Mouse (Mus musculus): ENCODE results near the gene Gsta2. TPM values are rescaled to one million over a fixed set of nuclear protein-coding genes. Genes with fewer than 3 reads are reported as not detected.
"Not testable (repeated sequence)": the region's sequence is repeated elsewhere in the genome, so short reads cannot be mapped to it uniquely, and the experiment has no call there.

Gene Gsta2
- polyA plus RNA-seq, 1 experiment from 2014 or later = 1.2 TPM

GRCm38 (mm10) chr9:78289063-78289462, 66.5 kb downstream of the Gsta2 start:
- H3K27ac ChIP-seq (ENCODE audit: low read length); H3K4me1 ChIP-seq (ENCODE audit: control insufficient read depth, insufficient read depth, low read length); H3K36me3 ChIP-seq (ENCODE audit: control insufficient read depth, insufficient read depth, low read length); H3K9me3 ChIP-seq (ENCODE audit: control insufficient read depth, low read depth, low read length); H3K9ac ChIP-seq (replicated peaks; ENCODE audit: low read depth, low read length); H3K4me3 ChIP-seq (ENCODE audit: low read depth, low read length); H3K4me2 ChIP-seq (replicated peaks; ENCODE audit: low read depth, low read length); H3K27me3 ChIP-seq (ENCODE audit: control insufficient read depth, insufficient read depth, low read length); ATAC-seq (ENCODE audit: insufficient number of reproducible peaks, insufficient read depth, low FRiP score, low read depth): not testable (repeated sequence)
- WGBS = 67% methylated on average over 1 of the region's 1 CpGs

- not testable (repeated sequence) for H3K9me3 ChIP-seq (ENCODE audit: control insufficient read depth, low read depth, low read length); H3K36me3 ChIP-seq (ENCODE audit: control insufficient read depth, insufficient read depth, low read length); H3K4me2 ChIP-seq (replicated peaks; ENCODE audit: low read depth, low read length); H3K27ac ChIP-seq (ENCODE audit: low read length); H3K27me3 ChIP-seq (ENCODE audit: control insufficient read depth, insufficient read depth, low read length); H3K9ac ChIP-seq (replicated peaks; ENCODE audit: low read depth, low read length); ATAC-seq (ENCODE audit: insufficient number of reproducible peaks, insufficient read depth, low FRiP score, low read depth); H3K4me3 ChIP-seq (ENCODE audit: low read depth, low read length); H3K4me1 ChIP-seq (ENCODE audit: control insufficient read depth, insufficient read depth, low read length)
- WGBS = 71% methylated on average over 4 of the region's 4 CpGs
Observed at GRCm38 (mm10) chr9:78282002-78282711, 73.4 kb downstream of the Gsta2 start.

Other genes with a start within 250 kb of the Gsta2 start
- gene Fbxo9, start 246.7 kb downstream of the Gsta2 start, polyA plus RNA-seq (2014; fragmentation: Nextera tagmentation; extraction: Ambion mirVana) = 37.8 and 39.9 TPM in 2 replicates
- 28.4 and 29.9 TPM in 2 replicates for gene Ick, start 246.6 kb downstream of the Gsta2 start, polyA plus RNA-seq (2014; fragmentation: Nextera tagmentation; extraction: Ambion mirVana)
- gene Gsta4, start 173.0 kb downstream of the Gsta2 start, polyA plus RNA-seq (2014; fragmentation: Nextera tagmentation; extraction: Ambion mirVana) = 478 and 492 TPM in 2 replicates
- 9.6 and 9.7 TPM in 2 replicates for gene Gsta1, start 125.1 kb downstream of the Gsta2 start, polyA plus RNA-seq (2014; fragmentation: Nextera tagmentation; extraction: Ambion mirVana)
- gene Gm3776, start 98.7 kb downstream of the Gsta2 start, polyA plus RNA-seq (2014; fragmentation: Nextera tagmentation; extraction: Ambion mirVana) = 6.6 and 9.8 TPM in 2 replicates
- 0.49 TPM in 1 of 2 replicates, not detected in the other for gene Gm10639, start 65.9 kb downstream of the Gsta2 start, polyA plus RNA-seq (2014; fragmentation: Nextera tagmentation; extraction: Ambion mirVana)
- gene Omt2a, start 41.0 kb downstream of the Gsta2 start, polyA plus RNA-seq (2014; fragmentation: Nextera tagmentation; extraction: Ambion mirVana) = 0.42 TPM in 1 of 2 replicates, not detected in the other
- not detected in 2 replicates for gene Omt2b, start 28.2 kb downstream of the Gsta2 start, polyA plus RNA-seq (2014; fragmentation: Nextera tagmentation; extraction: Ambion mirVana)
- 0.45 TPM in 1 of 2 replicates, not detected in the other for gene Dppa5a, start 12.4 kb upstream of the Gsta2 start, polyA plus RNA-seq (2014; fragmentation: Nextera tagmentation; extraction: Ambion mirVana)
- 0.35 and 0.74 TPM in 2 replicates for gene Ooep, start 22.9 kb upstream of the Gsta2 start, polyA plus RNA-seq (2014; fragmentation: Nextera tagmentation; extraction: Ambion mirVana)
- gene Ddx43, start 40.0 kb upstream of the Gsta2 start, polyA plus RNA-seq (2014; fragmentation: Nextera tagmentation; extraction: Ambion mirVana) = 0.29 and 0.51 TPM in 2 replicates
- 2.7 and 3.3 TPM in 2 replicates for gene Cgas, start 87.4 kb upstream of the Gsta2 start, polyA plus RNA-seq (2014; fragmentation: Nextera tagmentation; extraction: Ambion mirVana)
- 24.6 and 27.1 TPM in 2 replicates for gene Mto1, start 92.4 kb upstream of the Gsta2 start, polyA plus RNA-seq (2014; fragmentation: Nextera tagmentation; extraction: Ambion mirVana)
- 0.80 and 0.90 TPM in 2 replicates for gene Gm17324, start 93.0 kb upstream of the Gsta2 start, polyA plus RNA-seq (2014; fragmentation: Nextera tagmentation; extraction: Ambion mirVana)
- gene Eef1a1, start 133.4 kb upstream of the Gsta2 start, polyA plus RNA-seq (2014; fragmentation: Nextera tagmentation; extraction: Ambion mirVana) = 5,753 and 5,798 TPM in 2 replicates
- 15.3 and 16.9 TPM in 2 replicates for gene Slc17a5, start 232.3 kb upstream of the Gsta2 start, polyA plus RNA-seq (2014; fragmentation: Nextera tagmentation; extraction: Ambion mirVana)